30 mouse cellular contexts compared by ENCODE assay signal in genomic region chr1:42814798-42815619, GRCm38 (mm10). TPM values are rescaled to one million over a fixed set of nuclear protein-coding genes. Genes with fewer than 3 reads are reported as not detected.
DNase-seq lines count a peak whose midpoint lies in the region; ATAC-seq lines count a peak whose summit lies in the region.
"Had no signal": no experiment of that assay in that cellular context is flagged by ENCODE, and none has a peak within 500 bp of the region (broad histone marks: within the 10 kb centered on the region; RNA-seq: fewer than 3 reads in every experiment).

No protein-coding gene starts in this region.

- 0 out of 2 replicates have a peak, but pooled peaks have one; percentile 34 for ATAC-seq in midbrain, embryonic 13.5 days
- ATAC-seq in kidney, embryonic 14.5 days (ENCODE audit: low FRiP score, low TSS enrichment) = no peak
- ATAC-seq: CD4-positive, CD25-positive, alpha-beta regulatory T cell, adult 4 months; forebrain, embryonic 14.5 days; inflammation-experienced regulatory T-cells, adult 6 months had no signal

- H3K4me3 ChIP-seq in midbrain, embryonic 13.5 days (replicated peaks) = no peak overlapping the region
- no peak overlapping the region for H3K4me3 ChIP-seq in midbrain, embryonic 10.5 days
- H3K4me3 ChIP-seq in kidney, embryonic 14.5 days (ENCODE audit: low read length) = no peak overlapping the region
- H3K4me3 ChIP-seq: embryonic facial prominence, embryonic 10.5 days; embryonic facial prominence, embryonic 15.5 days; heart, embryonic 12.5 days; kidney, embryonic 15.5 days; limb, embryonic 13.5 days; lung, embryonic 15.5 days; midbrain, embryonic 12.5 days; myocyte; neural tube, embryonic 12.5 days had no signal

- H3K9ac ChIP-seq in midbrain, embryonic 13.5 days (replicated peaks) = no peak overlapping the region
- no peak overlapping the region for H3K9ac ChIP-seq in kidney, embryonic 14.5 days (ENCODE audit: low read depth, low read length)
- H3K9ac ChIP-seq: embryonic facial prominence, embryonic 15.5 days; heart, embryonic 12.5 days; hindbrain, embryonic 14.5 days; kidney, embryonic 15.5 days; limb, embryonic 13.5 days; lung, embryonic 15.5 days; midbrain, embryonic 12.5 days; neural tube, embryonic 12.5 days had no signal

- no peaks in the 10 kb centered on the region for H3K27me3 ChIP-seq in midbrain, embryonic 13.5 days
- H3K27me3 ChIP-seq in midbrain, embryonic 10.5 days (ENCODE audit: low read depth, poor library complexity, severe bottlenecking) = no peaks in the 10 kb centered on the region
- no peaks in the 10 kb centered on the region for H3K27me3 ChIP-seq in kidney, embryonic 14.5 days (ENCODE audit: control insufficient read depth, insufficient read depth, low read length)
- H3K27me3 ChIP-seq: embryonic facial prominence, embryonic 15.5 days; heart, embryonic 12.5 days; kidney, embryonic 15.5 days; limb, embryonic 13.5 days; lung, embryonic 15.5 days; midbrain, embryonic 12.5 days; neural tube, embryonic 12.5 days had no signal

- no peaks in the 10 kb centered on the region for H3K4me1 ChIP-seq in midbrain, embryonic 13.5 days (replicated peaks)
- H3K4me1 ChIP-seq in midbrain, embryonic 10.5 days = no peaks in the 10 kb centered on the region
- H3K4me1 ChIP-seq in kidney, embryonic 14.5 days (ENCODE audit: control insufficient read depth, insufficient read depth, low read length) = no peaks in the 10 kb centered on the region
- H3K4me1 ChIP-seq: embryonic facial prominence, embryonic 15.5 days; heart, embryonic 12.5 days; kidney, embryonic 15.5 days; limb, embryonic 13.5 days; lung, embryonic 15.5 days; midbrain, embryonic 12.5 days; neural tube, embryonic 12.5 days had no signal

- 0 out of 2 replicates have a peak overlapping the region, but pooled peaks have one; percentile 19 for H3K27ac ChIP-seq in midbrain, embryonic 13.5 days
- no peak overlapping the region for H3K27ac ChIP-seq in midbrain, embryonic 10.5 days (replicated peaks)
- H3K27ac ChIP-seq in kidney, embryonic 14.5 days (ENCODE audit: low read depth, low read length) = no peak overlapping the region
- H3K27ac ChIP-seq: embryonic facial prominence, embryonic 10.5 days; embryonic facial prominence, embryonic 15.5 days; hindbrain, embryonic 14.5 days; kidney, embryonic 15.5 days; limb, embryonic 13.5 days; lung, embryonic 15.5 days; midbrain, embryonic 12.5 days; neural tube, embryonic 12.5 days had no signal

- 73% methylated on average over 15 of the region's 15 CpGs for WGBS in midbrain, embryonic 13.5 days
- WGBS in midbrain, embryonic 10.5 days = 92% methylated on average over 15 of the region's 15 CpGs
- 85% methylated on average over 15 of the region's 15 CpGs for WGBS in kidney, embryonic 14.5 days

- DNase-seq in frontal cortex, postnatal 36 days (ENCODE audit: low spot score in 2 of 2) = peak; percentile 6 to 13
- no peak for DNase-seq in frontal cortex, postnatal 25 days (ENCODE audit: low spot score in 2 of 2)
- no peak for DNase-seq in midbrain, embryonic 10.5 days (ENCODE audit: low spot score)
- peak; percentile 12 for DNase-seq in brain, embryonic 18.5 days (ENCODE audit: low read depth, low spot score)
- DNase-seq in telencephalon, adult 2 months (ENCODE audit: low read depth, low spot score) = peak; percentile 10
- DNase-seq: adrenal gland, postnatal 14 days; cerebellum, adult 2 months; cerebellum, postnatal 14 days; gastrocnemius, postnatal 25 days; heart, adult 18-20 months; heart, postnatal 4 days; kidney, adult 11 months; kidney, postnatal 36 days; layer of hippocampus, postnatal 36 days had no signal

- no peaks in the 10 kb centered on the region for H3K9me3 ChIP-seq in midbrain, embryonic 13.5 days
- H3K9me3 ChIP-seq in midbrain, embryonic 10.5 days (replicated peaks) = no peaks in the 10 kb centered on the region
- H3K9me3 ChIP-seq in kidney, embryonic 14.5 days (ENCODE audit: control insufficient read depth, low read length) = no peaks in the 10 kb centered on the region
- H3K9me3 ChIP-seq: embryonic facial prominence, embryonic 10.5 days; embryonic facial prominence, embryonic 15.5 days; heart, embryonic 12.5 days; kidney, embryonic 15.5 days; limb, embryonic 13.5 days; lung, embryonic 15.5 days; midbrain, embryonic 12.5 days; neural tube, embryonic 12.5 days had no signal

- 0 out of 2 replicates have a peak overlapping the region, but pooled peaks have one; percentile 8 for H3K4me2 ChIP-seq in midbrain, embryonic 13.5 days (replicated peaks)
- no peak overlapping the region for H3K4me2 ChIP-seq in kidney, embryonic 14.5 days (replicated peaks; ENCODE audit: low read depth, low read length)
- H3K4me2 ChIP-seq: embryonic facial prominence, embryonic 15.5 days; heart, embryonic 12.5 days; hindbrain, embryonic 14.5 days; kidney, embryonic 15.5 days; limb, embryonic 13.5 days; liver, embryonic 11.5 days; lung, embryonic 15.5 days; midbrain, embryonic 12.5 days; neural tube, embryonic 12.5 days had no signal

- no peaks in the 10 kb centered on the region for H3K36me3 ChIP-seq in midbrain, embryonic 13.5 days
- no peaks in the 10 kb centered on the region for H3K36me3 ChIP-seq in midbrain, embryonic 10.5 days
- H3K36me3 ChIP-seq in kidney, embryonic 14.5 days (ENCODE audit: control insufficient read depth, insufficient read depth, low read length) = no peaks in the 10 kb centered on the region
- H3K36me3 ChIP-seq: embryonic facial prominence, embryonic 10.5 days; embryonic facial prominence, embryonic 15.5 days; heart, embryonic 12.5 days; kidney, embryonic 15.5 days; limb, embryonic 13.5 days; lung, embryonic 15.5 days; midbrain, embryonic 12.5 days; neural tube, embryonic 12.5 days had no signal

RNA-seq across cellular contexts. Expression of gene Mrps9, which starts 36.0 kb away (rescaled TPM):
- polyA plus RNA-seq in midbrain, embryonic 13.5 days (2015; fragmentation: Nextera tagmentation; extraction: Ambion mirVana) = 40.7 and 42.2 TPM in 2 replicates
- polyA plus RNA-seq in midbrain, embryonic 10.5 days (2016; fragmentation: Nextera tagmentation; extraction: Ambion mirVana) = 56.2 and 58.7 TPM in 2 replicates
- polyA plus RNA-seq in kidney, embryonic 14.5 days (2014; fragmentation: Nextera tagmentation; extraction: Ambion mirVana) = 62.4 and 78.8 TPM in 2 replicates

Comparison
In these comparisons a context has a peak if more than half of its experiments do, and no peak if none do; other contexts are left out.
1. DNase-seq: peak in frontal cortex, postnatal 36 days (2 of 2), brain, embryonic 18.5 days (single experiment) and telencephalon, adult 2 months (single experiment); none in frontal cortex, postnatal 25 days (0 of 2) and midbrain, embryonic 10.5 days (single experiment).